Mouse (Mus musculus): ENCODE results near the gene 2610044O15Rik8. TPM values are rescaled to one million over a fixed set of nuclear protein-coding genes. Genes with fewer than 3 reads are reported as not detected.

The 2610044O15Rik8 gene
- total RNA-seq (2021), result 10 to 100 TPM; 21.2 to 22.1 TPM

DNA sequence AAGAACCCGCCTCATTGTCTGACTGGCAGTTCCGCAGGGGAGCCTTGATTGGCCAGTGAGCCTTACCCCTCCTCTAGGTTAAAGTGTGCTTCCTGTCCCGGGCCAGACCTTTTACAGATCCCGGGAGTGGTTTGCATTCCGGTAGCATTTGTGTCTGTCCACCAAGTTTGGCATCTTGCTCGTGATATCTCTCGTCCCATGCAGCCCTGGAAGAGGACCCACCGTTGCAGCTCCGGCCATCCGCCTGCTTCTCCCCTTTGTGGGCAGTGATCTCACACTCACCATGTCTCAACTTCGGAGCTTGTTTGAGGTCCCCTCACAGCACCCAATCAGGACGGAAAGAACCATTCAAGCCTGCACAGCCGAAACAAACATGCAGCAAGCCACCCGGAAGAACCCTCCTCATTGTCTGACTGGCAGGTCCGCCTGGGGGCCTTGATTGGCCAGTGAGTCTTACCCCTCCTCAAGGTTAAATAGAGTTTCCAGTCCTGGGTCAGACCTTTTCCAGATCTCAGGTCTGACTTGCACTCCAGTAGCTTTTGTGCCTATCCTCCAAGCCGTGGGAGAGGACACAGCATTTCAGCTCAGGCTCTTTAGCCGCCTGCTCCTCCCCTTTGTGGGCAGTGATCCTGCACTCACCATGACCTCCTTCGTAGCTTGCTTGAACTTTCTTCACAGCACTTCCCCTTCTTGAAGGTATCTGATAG lies at the start of gene 2610044O15Rik8:
Gene 2610044O15Rik8, minus strand, starts transcription at position 380 of the 707 bp plus-strand sequence.
- DNase-seq (ENCODE audit: extremely low spot score in 1 of 2, low spot score in 1 of 2), result peak; percentile 72 to 84

DNA sequence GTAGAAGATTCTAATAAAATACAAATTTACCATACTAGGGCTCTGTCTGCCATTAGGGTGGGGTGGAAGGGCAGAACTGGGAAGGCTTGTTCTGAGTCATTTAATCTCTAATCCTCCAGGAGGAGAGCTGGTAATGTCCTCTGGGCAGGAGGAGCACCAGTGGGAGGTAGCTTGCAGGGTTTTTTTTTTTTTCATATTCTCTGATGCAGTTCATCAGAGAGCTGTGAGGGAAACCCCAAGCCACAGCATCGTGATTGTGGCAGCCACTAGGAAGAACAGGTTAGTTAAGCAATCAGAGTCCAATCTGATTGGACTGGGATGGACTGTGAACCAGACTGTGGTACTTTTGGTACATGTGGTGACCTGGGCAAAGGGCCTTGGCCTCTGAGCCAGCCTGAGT lies 31.7 kb upstream of the 2610044O15Rik8 start:
- no peak for DNase-seq (ENCODE audit: extremely low spot score in 1 of 2, low spot score in 1 of 2)

DNA sequence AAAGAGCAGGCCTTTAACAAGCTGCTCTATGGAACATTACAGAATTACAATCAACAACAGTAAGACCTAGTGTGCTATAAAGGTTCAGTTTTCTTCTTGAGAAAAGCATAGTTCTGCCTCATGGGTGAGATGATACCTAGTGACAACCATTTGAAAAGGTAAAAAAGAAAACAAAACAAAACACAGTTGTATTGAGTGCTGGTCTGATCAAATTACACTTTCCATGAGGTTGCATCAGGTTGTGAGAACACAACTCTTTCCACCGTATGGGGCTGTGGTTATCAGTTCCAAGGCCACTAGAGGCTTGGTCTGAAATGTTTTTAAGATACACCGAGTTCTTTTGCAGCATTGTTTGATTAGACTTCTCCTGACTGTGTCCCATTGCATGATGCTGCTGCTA lies 30.1 kb upstream of the 2610044O15Rik8 start:
- no peak for DNase-seq (ENCODE audit: extremely low spot score in 1 of 2, low spot score in 1 of 2)

DNA sequence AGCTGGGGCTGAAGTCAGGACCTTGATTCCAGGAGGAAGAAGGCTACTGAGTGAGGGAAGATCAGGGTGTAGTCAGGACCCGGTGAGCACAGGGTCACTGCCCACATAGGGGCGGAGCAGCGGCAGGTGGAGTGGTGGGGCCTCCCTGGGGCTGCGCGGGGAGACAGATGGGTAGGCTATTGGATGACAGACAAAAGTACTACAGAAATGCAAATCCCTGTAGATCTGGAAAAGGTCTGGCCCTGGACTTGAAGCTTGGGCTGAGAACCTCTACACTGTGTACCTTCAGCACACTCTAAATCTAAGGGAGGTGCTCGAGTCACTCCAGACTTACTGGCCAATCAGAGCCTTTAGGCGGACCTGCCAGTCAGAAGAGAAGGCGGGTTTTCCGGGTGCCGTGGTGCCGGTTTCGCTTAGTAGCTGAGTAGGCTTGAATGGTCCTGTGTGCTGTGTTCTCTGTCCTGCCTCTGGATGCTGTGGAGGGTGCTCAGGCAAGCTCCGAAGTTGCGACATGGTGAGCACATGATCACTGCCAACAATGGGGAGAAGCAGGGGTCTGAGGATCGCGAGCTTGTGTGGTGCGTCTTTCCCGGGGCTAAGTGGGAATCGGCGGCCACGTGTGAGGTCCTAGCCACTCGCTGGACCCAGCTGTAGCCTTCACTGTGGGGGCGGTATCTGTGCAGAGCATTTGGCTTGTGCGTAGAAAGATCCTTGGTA lies 29.2 kb upstream of the 2610044O15Rik8 start:
- peak; percentile 62 to 65 for DNase-seq (ENCODE audit: extremely low spot score in 1 of 2, low spot score in 1 of 2)

DNA sequence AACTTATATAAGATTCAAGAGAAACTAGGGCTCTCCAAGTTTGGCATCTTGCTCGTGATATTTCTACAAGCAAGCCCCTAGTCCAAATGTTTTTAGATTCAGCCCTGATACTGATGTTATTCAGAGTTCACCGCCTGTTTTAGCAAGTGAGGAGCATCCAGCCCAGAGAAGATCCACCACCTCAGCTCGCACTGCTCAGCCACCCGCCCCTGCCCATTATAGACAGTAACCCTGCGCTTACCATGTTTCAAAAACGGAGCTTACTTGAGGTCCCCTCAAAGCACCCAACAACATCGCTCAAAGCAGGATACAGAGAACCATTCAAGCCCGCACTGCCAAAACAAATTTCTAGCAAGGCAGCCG lies 561 bp downstream of the 2610044O15Rik8 start:
- no peak for DNase-seq (ENCODE audit: extremely low spot score in 1 of 2, low spot score in 1 of 2)

Other genes starting within 250 kb of the 2610044O15Rik8 start
- not detected for gene Ccdc7a, start 168.9 kb downstream of the 2610044O15Rik8 start, total RNA-seq (2021)
- gene Ccdc7b, start 167.3 kb downstream of the 2610044O15Rik8 start, total RNA-seq (2021), result not detected
- not detected for gene Gm10999, start 102.7 kb downstream of the 2610044O15Rik8 start, total RNA-seq (2021)